In genomic region chr1:120911962-120912670, GRCm38 (mm10) we compare ENCODE assay signal across 18 mouse cellular contexts.
DNase-seq lines count a peak whose midpoint lies in the region; ATAC-seq lines count a peak whose summit lies in the region.
"Had no signal": no experiment of that assay in that cellular context is flagged by ENCODE, and none has a peak within 500 bp of the region (broad histone marks: within the 10 kb centered on the region; RNA-seq: fewer than 3 reads in every experiment).

No protein-coding gene starts in this region.

- H3K27ac ChIP-seq in midbrain, embryonic 12.5 days (replicated peaks), result no peak overlapping the region
- no peak overlapping the region for H3K27ac ChIP-seq in midbrain, embryonic 10.5 days (replicated peaks)
- H3K27ac ChIP-seq in hindbrain, embryonic 13.5 days, result no peak overlapping the region
- H3K27ac ChIP-seq: embryonic facial prominence, embryonic 10.5 days; heart, embryonic 15.5 days; hindbrain, embryonic 15.5 days; liver, embryonic 14.5 days; lung, embryonic 15.5 days; midbrain, embryonic 13.5 days had no signal

- H3K27me3 ChIP-seq in midbrain, embryonic 12.5 days, result no peaks in the 10 kb centered on the region
- no peaks in the 10 kb centered on the region for H3K27me3 ChIP-seq in midbrain, embryonic 10.5 days (ENCODE audit: low read depth, poor library complexity, severe bottlenecking)
- 0 out of 2 replicates have a peak, but pooled peaks cover 5% of the 10 kb centered on the region for H3K27me3 ChIP-seq in hindbrain, embryonic 13.5 days
- H3K27me3 ChIP-seq: heart, embryonic 15.5 days; lung, embryonic 15.5 days; midbrain, embryonic 13.5 days had no signal

- H3K9ac ChIP-seq in midbrain, embryonic 12.5 days (replicated peaks), result no peak overlapping the region
- no peak overlapping the region for H3K9ac ChIP-seq in hindbrain, embryonic 13.5 days
- H3K9ac ChIP-seq: heart, embryonic 15.5 days; hindbrain, embryonic 15.5 days; liver, embryonic 14.5 days; lung, embryonic 15.5 days; midbrain, embryonic 13.5 days had no signal

- ATAC-seq in midbrain, embryonic 12.5 days (ENCODE audit: low FRiP score, low read depth), result peak; percentile 27; the same call in 1 of the 2 replicates
- peak; percentile 52 for ATAC-seq in hindbrain, embryonic 13.5 days (ENCODE audit: low FRiP score)
- no peak for ATAC-seq in cerebellum, adult (ENCODE audit: insufficient number of reproducible peaks, low FRiP score, low TSS enrichment)
- ATAC-seq: midbrain, embryonic 13.5 days had no signal

- DNase-seq in midbrain, embryonic 10.5 days (ENCODE audit: low spot score), result no peak
- peak; percentile 19 for DNase-seq in embryo, embryonic 11 days
- DNase-seq in gastrocnemius, postnatal 36 days, result no peak
- no peak for DNase-seq in cerebellum, postnatal 10 days
- DNase-seq: adrenal gland, adult 8-10 months; cerebellum, adult 9-11 months; gastrocnemius, postnatal 10 days; kidney, adult 11 months; lung, postnatal 4 days had no signal

- no peak overlapping the region for H3K4me2 ChIP-seq in midbrain, embryonic 12.5 days (replicated peaks)
- H3K4me2 ChIP-seq in hindbrain, embryonic 13.5 days, result no peak overlapping the region
- H3K4me2 ChIP-seq: heart, embryonic 15.5 days; hindbrain, embryonic 15.5 days; lung, embryonic 15.5 days; midbrain, embryonic 13.5 days had no signal

- no peaks in the 10 kb centered on the region for H3K36me3 ChIP-seq in midbrain, embryonic 12.5 days
- no peaks in the 10 kb centered on the region for H3K36me3 ChIP-seq in midbrain, embryonic 10.5 days
- H3K36me3 ChIP-seq in hindbrain, embryonic 13.5 days, result no peaks in the 10 kb centered on the region
- H3K36me3 ChIP-seq: embryonic facial prominence, embryonic 10.5 days; heart, embryonic 15.5 days; hindbrain, embryonic 15.5 days; lung, embryonic 15.5 days; midbrain, embryonic 13.5 days had no signal

- no peaks in the 10 kb centered on the region for H3K9me3 ChIP-seq in midbrain, embryonic 12.5 days
- no peaks in the 10 kb centered on the region for H3K9me3 ChIP-seq in midbrain, embryonic 10.5 days (replicated peaks)
- no peaks in the 10 kb centered on the region for H3K9me3 ChIP-seq in hindbrain, embryonic 13.5 days
- H3K9me3 ChIP-seq: embryonic facial prominence, embryonic 10.5 days; heart, embryonic 15.5 days; hindbrain, embryonic 15.5 days; lung, embryonic 15.5 days; midbrain, embryonic 13.5 days had no signal

- H3K4me1 ChIP-seq in midbrain, embryonic 12.5 days, result peaks cover 8% of the 10 kb centered on the region; the same call in 1 of the 2 replicates
- peaks cover 11% of the 10 kb centered on the region; the same call in 1 of the 2 replicates for H3K4me1 ChIP-seq in midbrain, embryonic 10.5 days
- peaks cover 20% of the 10 kb centered on the region for H3K4me1 ChIP-seq in hindbrain, embryonic 13.5 days (replicated peaks)
- H3K4me1 ChIP-seq: heart, embryonic 15.5 days; hindbrain, embryonic 15.5 days; lung, embryonic 15.5 days had no signal

- WGBS in midbrain, embryonic 12.5 days, result 47% methylated on average over 8 of the region's 8 CpGs
- WGBS in midbrain, embryonic 10.5 days, result 62% methylated on average over 8 of the region's 8 CpGs
- 19% methylated on average over 8 of the region's 8 CpGs for WGBS in hindbrain, embryonic 13.5 days

- intact Hi-C loops in gastrocnemius, postnatal 36 days (cut with DNase I), result no loop called here

- H3K4me3 ChIP-seq in midbrain, embryonic 12.5 days, result no peak overlapping the region
- no peak overlapping the region for H3K4me3 ChIP-seq in midbrain, embryonic 10.5 days
- H3K4me3 ChIP-seq in hindbrain, embryonic 13.5 days, result no peak overlapping the region
- H3K4me3 ChIP-seq: embryonic facial prominence, embryonic 10.5 days; heart, embryonic 15.5 days; hindbrain, embryonic 15.5 days; lung, embryonic 15.5 days; midbrain, embryonic 13.5 days had no signal
